Comparison of ENCODE assay signal across 12 mouse cellular contexts in genomic region chr2:84850407-84851129, GRCm38 (mm10). TPM values are rescaled to one million over a fixed set of nuclear protein-coding genes. Genes with fewer than 3 reads are reported as not detected.
A peak's percentile ranks its signal among the peaks of the same experiment; 100 is the strongest.
DNase-seq lines count a peak whose midpoint lies in the region; ATAC-seq lines count a peak whose summit lies in the region.
"Had no signal": no experiment of that assay in that cellular context is flagged by ENCODE, and none has a peak within 500 bp of the region (broad histone marks: within the 10 kb centered on the region; RNA-seq: fewer than 3 reads in every experiment).

No protein-coding gene starts in this region.

- no peaks in the 10 kb centered on the region for H3K36me3 ChIP-seq in hindbrain, embryonic 13.5 days
- H3K36me3 ChIP-seq in hindbrain, embryonic 10.5 days, result peaks cover 97% of the 10 kb centered on the region
- H3K36me3 ChIP-seq in liver, embryonic 13.5 days, result peaks cover 100% of the 10 kb centered on the region

- peaks cover 6% of the 10 kb centered on the region for H3K4me1 ChIP-seq in hindbrain, embryonic 13.5 days (replicated peaks)
- H3K4me1 ChIP-seq in hindbrain, embryonic 10.5 days (replicated peaks), result peaks cover 19% of the 10 kb centered on the region
- no peaks in the 10 kb centered on the region for H3K4me1 ChIP-seq in brown adipose tissue, adult 24 weeks (ENCODE audit: control insufficient read depth, insufficient read depth, insufficient read length, low read length)
- peaks cover 82% of the 10 kb centered on the region for H3K4me1 ChIP-seq in liver, embryonic 13.5 days (replicated peaks)

- 68% methylated on average over 7 of the region's 7 CpGs for WGBS in hindbrain, embryonic 13.5 days
- 69% methylated on average over 7 of the region's 7 CpGs for WGBS in hindbrain, embryonic 10.5 days
- WGBS in liver, embryonic 13.5 days (ENCODE audit: insufficient replicate concordance), result 73% methylated on average over 7 of the region's 7 CpGs

- DNase-seq in hindbrain, embryonic 10.5 days (ENCODE audit: low spot score), result no peak
- DNase-seq in adipocyte (ENCODE audit: low spot score), result peak; percentile 96
- DNase-seq in liver, embryonic 13.5 days, result no peak
- DNase-seq in urinary bladder, adult 2 months (ENCODE audit: low spot score), result no peak
- DNase-seq: thymus, postnatal 4 days had no signal

- H3K9ac ChIP-seq in hindbrain, embryonic 13.5 days, result no peak overlapping the region
- 0 out of 2 replicates have a peak overlapping the region, but pooled peaks have one; percentile 28 for H3K9ac ChIP-seq in liver, embryonic 13.5 days

- peak overlapping the region; percentile 35; the same call in 1 of the 2 replicates for H3K4me2 ChIP-seq in hindbrain, embryonic 13.5 days
- 0 out of 2 replicates have a peak overlapping the region, but pooled peaks have one; percentile 5 for H3K4me2 ChIP-seq in liver, embryonic 13.5 days
- H3K4me2 ChIP-seq: forebrain, embryonic 13.5 days had no signal

- H3K4me3 ChIP-seq in hindbrain, embryonic 13.5 days, result no peak overlapping the region
- no peak overlapping the region for H3K4me3 ChIP-seq in hindbrain, embryonic 10.5 days
- H3K4me3 ChIP-seq in brown adipose tissue, adult 24 weeks (ENCODE audit: insufficient read depth, low read depth, low read length), result no peak overlapping the region
- H3K4me3 ChIP-seq in liver, embryonic 13.5 days (replicated peaks), result no peak overlapping the region
- H3K4me3 ChIP-seq: forebrain, embryonic 13.5 days had no signal

- no peak for ATAC-seq in hindbrain, embryonic 13.5 days (ENCODE audit: low FRiP score)
- peak; percentile 62 for ATAC-seq in liver, embryonic 13.5 days (ENCODE audit: low read depth)
- ATAC-seq in monocyte, adult 5-6 weeks (replicated peaks; ENCODE audit: insufficient number of reproducible peaks, low FRiP score, low TSS enrichment, poor library complexity, severe bottlenecking), result no peak
- ATAC-seq: forebrain, embryonic 13.5 days had no signal

- H3K27ac ChIP-seq in hindbrain, embryonic 13.5 days, result no peak overlapping the region
- no peak overlapping the region for H3K27ac ChIP-seq in hindbrain, embryonic 10.5 days
- H3K27ac ChIP-seq in brown adipose tissue, adult 24 weeks (replicated peaks; ENCODE audit: low read depth, low read length), result peak overlapping the region; percentile 54
- peak overlapping the region; percentile 78 for H3K27ac ChIP-seq in liver, embryonic 13.5 days
- H3K27ac ChIP-seq: forebrain, embryonic 13.5 days; macrophage had no signal

- H3K9me3 ChIP-seq in hindbrain, embryonic 13.5 days, result no peaks in the 10 kb centered on the region
- H3K9me3 ChIP-seq in hindbrain, embryonic 10.5 days, result no peaks in the 10 kb centered on the region
- H3K9me3 ChIP-seq in liver, embryonic 13.5 days (replicated peaks), result no peaks in the 10 kb centered on the region
- H3K9me3 ChIP-seq: forebrain, embryonic 13.5 days had no signal

- no peaks in the 10 kb centered on the region for H3K27me3 ChIP-seq in hindbrain, embryonic 13.5 days
- H3K27me3 ChIP-seq in hindbrain, embryonic 10.5 days (ENCODE audit: insufficient read depth, poor library complexity, severe bottlenecking), result no peaks in the 10 kb centered on the region
- H3K27me3 ChIP-seq in liver, embryonic 13.5 days, result no peaks in the 10 kb centered on the region
- H3K27me3 ChIP-seq: forebrain, embryonic 13.5 days had no signal

RNA-seq across cellular contexts. Expression of gene Slc43a1, which starts 11.9 kb away (rescaled TPM):
- polyA plus RNA-seq in hindbrain, embryonic 13.5 days (2015; fragmentation: Nextera tagmentation; extraction: Ambion mirVana), result 2.5 and 3.3 TPM in 2 replicates
- polyA plus RNA-seq in hindbrain, embryonic 10.5 days (2016; fragmentation: Nextera tagmentation; extraction: Ambion mirVana), result 23.1 and 28.6 TPM in 2 replicates
- 2.6 and 3.5 TPM in 2 replicates for polyA plus RNA-seq in brown adipose tissue, adult 24 weeks (2012; ENCODE audit: insufficient read depth, insufficient read length, missing spikeins)
- polyA plus RNA-seq in liver, embryonic 13.5 days (2015; fragmentation: Nextera tagmentation; extraction: Ambion mirVana), result 138 and 178 TPM in 2 replicates
- 11.4 and 12.6 TPM in 2 replicates for polyA plus RNA-seq in urinary bladder, adult 2 months (2012; rRNA removed)
- total RNA-seq in monocyte, adult 5-6 weeks (2017), result 0.29 to 0.32 TPM in 2 of 3 replicates, not detected in the other

RNA-seq across cellular contexts. Expression of gene Timm10, which starts 23.8 kb away (rescaled TPM):
- polyA plus RNA-seq in hindbrain, embryonic 13.5 days (2015; fragmentation: Nextera tagmentation; extraction: Ambion mirVana), result 59.2 and 61.9 TPM in 2 replicates
- 56.3 and 58.9 TPM in 2 replicates for polyA plus RNA-seq in hindbrain, embryonic 10.5 days (2016; fragmentation: Nextera tagmentation; extraction: Ambion mirVana)
- polyA plus RNA-seq in brown adipose tissue, adult 24 weeks (2012; ENCODE audit: insufficient read depth, insufficient read length, missing spikeins), result 125 and 134 TPM in 2 replicates
- polyA plus RNA-seq in liver, embryonic 13.5 days (2015; fragmentation: Nextera tagmentation; extraction: Ambion mirVana), result 46.8 and 51.5 TPM in 2 replicates
- 35.0 and 47.5 TPM in 2 replicates for polyA plus RNA-seq in urinary bladder, adult 2 months (2012; rRNA removed)
- total RNA-seq in monocyte, adult 5-6 weeks (2017), result 11.3 to 21.0 TPM (median 16.2 TPM) in 3 replicates

RNA-seq across cellular contexts. Expression of gene Smtnl1, which starts 28.1 kb away (rescaled TPM):
- polyA plus RNA-seq in hindbrain, embryonic 13.5 days (2015; fragmentation: Nextera tagmentation; extraction: Ambion mirVana), result not detected in 2 replicates
- 0.09 and 0.14 TPM in 2 replicates for polyA plus RNA-seq in hindbrain, embryonic 10.5 days (2016; fragmentation: Nextera tagmentation; extraction: Ambion mirVana)
- 2.7 and 3.0 TPM in 2 replicates for polyA plus RNA-seq in brown adipose tissue, adult 24 weeks (2012; ENCODE audit: insufficient read depth, insufficient read length, missing spikeins)
- polyA plus RNA-seq in liver, embryonic 13.5 days (2015; fragmentation: Nextera tagmentation; extraction: Ambion mirVana), result 0.23 and 0.24 TPM in 2 replicates
- polyA plus RNA-seq in urinary bladder, adult 2 months (2012; rRNA removed), result not detected in 2 replicates
- not detected in 3 replicates for total RNA-seq in monocyte, adult 5-6 weeks (2017)
- total RNA-seq: layer of hippocampus, postnatal 14 days had no signal
- polyA plus RNA-seq: macrophage had no signal

RNA-seq across cellular contexts. Expression of gene Rtn4rl2, which starts 35.9 kb away (rescaled TPM):
- polyA plus RNA-seq in hindbrain, embryonic 13.5 days (2015; fragmentation: Nextera tagmentation; extraction: Ambion mirVana), result 2.0 and 3.1 TPM in 2 replicates
- polyA plus RNA-seq in hindbrain, embryonic 10.5 days (2016; fragmentation: Nextera tagmentation; extraction: Ambion mirVana), result 3.8 and 4.0 TPM in 2 replicates
- 1.5 TPM in 1 of 2 replicates, not detected in the other for polyA plus RNA-seq in brown adipose tissue, adult 24 weeks (2012; ENCODE audit: insufficient read depth, insufficient read length, missing spikeins)
- polyA plus RNA-seq in liver, embryonic 13.5 days (2015; fragmentation: Nextera tagmentation; extraction: Ambion mirVana), result not detected in 2 replicates
- polyA plus RNA-seq in urinary bladder, adult 2 months (2012; rRNA removed), result 1.4 and 1.6 TPM in 2 replicates
- not detected in 3 replicates for total RNA-seq in monocyte, adult 5-6 weeks (2017)
- total RNA-seq: hematopoietic stem cell, adult 5-6 weeks had no signal
- polyA plus RNA-seq: macrophage had no signal

RNA-seq across cellular contexts. Expression of gene Ube2l6, which starts 51.9 kb away (rescaled TPM):
- 16.8 and 17.6 TPM in 2 replicates for polyA plus RNA-seq in hindbrain, embryonic 13.5 days (2015; fragmentation: Nextera tagmentation; extraction: Ambion mirVana)
- 37.2 and 41.6 TPM in 2 replicates for polyA plus RNA-seq in hindbrain, embryonic 10.5 days (2016; fragmentation: Nextera tagmentation; extraction: Ambion mirVana)
- polyA plus RNA-seq in brown adipose tissue, adult 24 weeks (2012; ENCODE audit: insufficient read depth, insufficient read length, missing spikeins), result 4.5 and 15.2 TPM in 2 replicates
- 404 and 444 TPM in 2 replicates for polyA plus RNA-seq in liver, embryonic 13.5 days (2015; fragmentation: Nextera tagmentation; extraction: Ambion mirVana)
- polyA plus RNA-seq in urinary bladder, adult 2 months (2012; rRNA removed), result 36.2 and 36.3 TPM in 2 replicates
- total RNA-seq in monocyte, adult 5-6 weeks (2017), result 19.2 to 64.4 TPM (median 43.8 TPM) in 3 replicates

Comparison
In these comparisons a context has a peak if more than half of its experiments do, and no peak if none do; other contexts are left out.
1. H3K27ac ChIP-seq: peak in brown adipose tissue, adult 24 weeks (single experiment) and liver, embryonic 13.5 days (single experiment); none in hindbrain, embryonic 13.5 days (single experiment) and hindbrain, embryonic 10.5 days (single experiment).